29 mouse cellular contexts compared by ENCODE assay signal in genomic region chr6:89687100-89687499, GRCm38 (mm10). TPM values are rescaled to one million over a fixed set of nuclear protein-coding genes. Genes with fewer than 3 reads are reported as not detected.
"Had no signal": no experiment of that assay in that cellular context is flagged by ENCODE, and none has a peak within 500 bp of the region (broad histone marks: within the 10 kb centered on the region; RNA-seq: fewer than 3 reads in every experiment).

No protein-coding gene starts in this region.

- H3K4me1 ChIP-seq: intestine, embryonic 15.5 days; liver, embryonic 13.5 days; midbrain, embryonic 12.5 days; midbrain, embryonic 15.5 days; neural tube, embryonic 12.5 days; neural tube, embryonic 15.5 days had no signal

- H3K27me3 ChIP-seq: intestine, embryonic 15.5 days; liver, embryonic 13.5 days; midbrain, embryonic 12.5 days; midbrain, embryonic 15.5 days; neural tube, embryonic 12.5 days; neural tube, embryonic 15.5 days had no signal

- ATAC-seq: intestine, embryonic 15.5 days; midbrain, embryonic 15.5 days had no signal

- H3K36me3 ChIP-seq: intestine, embryonic 15.5 days; liver, embryonic 13.5 days; midbrain, embryonic 12.5 days; midbrain, embryonic 15.5 days; neural tube, embryonic 12.5 days; neural tube, embryonic 15.5 days had no signal

- DNase-seq: kidney, adult 11 months; layer of hippocampus, postnatal 36 days; liver, embryonic 13.5 days; lung, adult 2 months; lung, postnatal 14 days; lung, postnatal 4 days; thymus, adult 18-20 months; thymus, postnatal 4 days had no signal

- H3K4me3 ChIP-seq: intestine, embryonic 15.5 days; left cerebral cortex, adult 2 months; liver, embryonic 13.5 days; midbrain, embryonic 12.5 days; midbrain, embryonic 15.5 days; neural tube, embryonic 12.5 days; neural tube, embryonic 15.5 days had no signal

- H3K9ac ChIP-seq: intestine, embryonic 15.5 days; liver, embryonic 13.5 days; midbrain, embryonic 12.5 days; midbrain, embryonic 15.5 days; neural tube, embryonic 12.5 days; neural tube, embryonic 15.5 days had no signal

- H3K27ac ChIP-seq: intestine, embryonic 15.5 days; left cerebral cortex, adult 2 months; liver, embryonic 13.5 days; midbrain, embryonic 12.5 days; midbrain, embryonic 15.5 days; neural tube, embryonic 12.5 days; neural tube, embryonic 15.5 days had no signal

- H3K4me2 ChIP-seq: intestine, embryonic 15.5 days; liver, embryonic 13.5 days; midbrain, embryonic 12.5 days; midbrain, embryonic 15.5 days; neural tube, embryonic 12.5 days; neural tube, embryonic 15.5 days had no signal

- H3K9me3 ChIP-seq: intestine, embryonic 15.5 days; liver, embryonic 13.5 days; midbrain, embryonic 12.5 days; midbrain, embryonic 15.5 days; neural tube, embryonic 12.5 days; neural tube, embryonic 15.5 days had no signal

RNA-seq across cellular contexts. Expression of gene Vmn1r40, which starts 20.2 kb away (rescaled TPM):
- total RNA-seq: layer of hippocampus, adult 8-10 months; layer of hippocampus, postnatal 10 days; layer of hippocampus, postnatal 36 days; left cerebral cortex, adult 2 months; left cerebral cortex, postnatal 10 days; left cerebral cortex, postnatal 36 days; liver, adult 2 months; megakaryocyte progenitor cell, adult 5-6 weeks; megakaryocyte-erythroid progenitor cell, adult 5-6 weeks had no signal
- polyA plus RNA-seq: intestine, embryonic 15.5 days; limb, embryonic 11.5 days; limb, embryonic 14.5 days; liver, adult 2 months; liver, embryonic 13.5 days; liver, embryonic 16.5 days; lung, adult 2 months; lung, embryonic 16.5 days; midbrain, embryonic 12.5 days; midbrain, embryonic 15.5 days; neural tube, embryonic 12.5 days; neural tube, embryonic 15.5 days; small intestine, adult 2 months; spleen, adult 2 months; stomach, embryonic 16.5 days had no signal

RNA-seq across cellular contexts. Expression of gene Vmn1r41, which starts 53.5 kb away (rescaled TPM):
- total RNA-seq: layer of hippocampus, adult 8-10 months; layer of hippocampus, postnatal 10 days; layer of hippocampus, postnatal 36 days; left cerebral cortex, adult 2 months; left cerebral cortex, postnatal 10 days; left cerebral cortex, postnatal 36 days; liver, adult 2 months; megakaryocyte progenitor cell, adult 5-6 weeks; megakaryocyte-erythroid progenitor cell, adult 5-6 weeks had no signal
- polyA plus RNA-seq: intestine, embryonic 15.5 days; limb, embryonic 11.5 days; limb, embryonic 14.5 days; liver, adult 2 months; liver, embryonic 13.5 days; liver, embryonic 16.5 days; lung, adult 2 months; lung, embryonic 16.5 days; midbrain, embryonic 12.5 days; midbrain, embryonic 15.5 days; neural tube, embryonic 12.5 days; neural tube, embryonic 15.5 days; small intestine, adult 2 months; spleen, adult 2 months; stomach, embryonic 16.5 days; testis, adult 2 months had no signal
